Mouse (Mus musculus) bone marrow, adult 2 months (tissue): Measurements from ENCODE around the gene 6030408B16Rik.

ENCODE experiments used
- CTCF ChIP-seq: fragments of 200-500 bp; IDR thresholded peaks from 2 replicates; pipeline ENCODE4 v1.5.1; 2011; ENCODE audit warnings: low read length, control low read depth; ENCODE audit not compliant: control insufficient read depth, insufficient read depth
- POLR2A ChIP-seq: fragments of 200-500 bp; IDR thresholded peaks from 2 replicates; pipeline ENCODE4 v1.6.1; 2011; ENCODE audit warnings: low read depth, mild to moderate bottlenecking, control low read depth, low read length, borderline replicate concordance; ENCODE audit not compliant: control insufficient read depth

DNA sequence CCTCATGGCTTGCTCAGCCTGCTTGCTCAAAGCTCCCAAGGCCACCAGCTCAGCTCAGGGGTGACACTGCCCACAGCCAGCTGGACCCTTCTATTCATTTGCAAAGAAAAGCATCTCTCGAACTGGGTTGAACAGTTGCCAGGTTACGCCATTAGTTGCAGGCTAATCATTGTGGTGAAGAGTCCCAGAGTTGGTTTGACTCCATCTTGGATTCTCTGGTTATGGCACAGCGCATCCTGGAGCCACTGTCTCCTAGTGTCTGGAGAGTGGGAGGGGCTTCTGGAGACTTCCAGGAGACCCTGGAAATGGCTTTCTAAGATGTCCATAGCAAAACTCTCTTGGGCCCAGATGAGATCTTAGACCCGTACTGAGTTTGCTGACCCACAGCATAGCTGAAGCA lies 22.4 kb downstream of the 6030408B16Rik start:
- TF ChIP-seq CTCF (no peak), POLR2A (no peak)
